Mouse (Mus musculus): Measurements from ENCODE around the gene Zfp36l1. TPM values are rescaled to one million over a fixed set of nuclear protein-coding genes. Genes with fewer than 3 reads are reported as not detected.
"Not testable (repeated sequence)": the region's sequence is repeated elsewhere in the genome, so short reads cannot be mapped to it uniquely, and the experiment has no call there.

Gene Zfp36l1
- polyA plus RNA-seq, 1 experiment from 2014 or later, result 52.3 TPM

GRCm38 (mm10) chr12:80108896-80109668, 3.7 kb downstream of the Zfp36l1 start:
- Histone ChIP-seq H3K27ac (replicated peaks; ENCODE audit: low read depth, low read length) (peak overlapping the region; percentile 75; the same call in 1 of the 2 replicates), H3K4me2 (ENCODE audit: low read length) (peak overlapping the region; percentile 95), H3K4me3 (replicated peaks; ENCODE audit: low read depth, low read length) (peak overlapping the region; percentile 69), H3K9ac (replicated peaks; ENCODE audit: low read length) (peak overlapping the region; percentile 77), H3K27me3 (ENCODE audit: control insufficient read depth, insufficient read depth, low read length) (peaks cover 28% of the 10 kb centered on the region)
- not testable (repeated sequence) for H3K4me1 ChIP-seq (ENCODE audit: control insufficient read depth, insufficient read depth, low read length); H3K9me3 ChIP-seq (ENCODE audit: control insufficient read depth, low read length); H3K36me3 ChIP-seq (ENCODE audit: control insufficient read depth, insufficient read depth, low read length)
- 1% methylated on average over 11 of the region's 11 CpGs for WGBS
- ATAC-seq (ENCODE audit: low FRiP score, low TSS enrichment) (0 out of 2 replicates have a peak, but pooled peaks have one; percentile 28), DNase-seq (peak; percentile 91)

- Histone ChIP-seq H3K4me1 (ENCODE audit: control insufficient read depth, insufficient read depth, low read length) (no peaks in the 10 kb centered on the region), H3K27me3 (ENCODE audit: control insufficient read depth, insufficient read depth, low read length) (peaks cover 11% of the 10 kb centered on the region), H3K4me3 (replicated peaks; ENCODE audit: low read depth, low read length) (no peak overlapping the region), H3K9ac (replicated peaks; ENCODE audit: low read length) (no peak overlapping the region), H3K4me2 (ENCODE audit: low read length) (no peak overlapping the region), H3K36me3 (ENCODE audit: control insufficient read depth, insufficient read depth, low read length) (peaks cover 7% of the 10 kb centered on the region; the same call in 1 of the 2 replicates), H3K9me3 (ENCODE audit: control insufficient read depth, low read length) (no peaks in the 10 kb centered on the region; the same call in 1 of the 2 replicates), H3K27ac (replicated peaks; ENCODE audit: low read depth, low read length) (no peak overlapping the region)
- 94% methylated on average over 3 of the region's 3 CpGs for WGBS
- no peak for DNase-seq
- no peak for ATAC-seq (ENCODE audit: low FRiP score, low TSS enrichment)
These were observed 5.7 kb downstream of the Zfp36l1 start for GRCm38 (mm10) chr12:80106896-80107667.

GRCm38 (mm10) chr12:80106138-80106895, 6.5 kb downstream of the Zfp36l1 start:
- WGBS, result 75% methylated on average over 4 of the region's 4 CpGs
- peaks cover 7% of the 10 kb centered on the region; the same call in 1 of the 2 replicates for H3K36me3 ChIP-seq (ENCODE audit: control insufficient read depth, insufficient read depth, low read length)

GRCm38 (mm10) chr12:80103521-80103973, 9.3 kb downstream of the Zfp36l1 start:
- DNase-seq (no peak), ATAC-seq (ENCODE audit: low FRiP score, low TSS enrichment) (no peak)
- H3K27me3 ChIP-seq (ENCODE audit: control insufficient read depth, insufficient read depth, low read length), result no peaks in the 10 kb centered on the region
- H3K4me1 ChIP-seq (ENCODE audit: control insufficient read depth, insufficient read depth, low read length), result no peaks in the 10 kb centered on the region
- H3K36me3 ChIP-seq (ENCODE audit: control insufficient read depth, insufficient read depth, low read length), result no peaks in the 10 kb centered on the region
- no peak overlapping the region for H3K9ac ChIP-seq (replicated peaks; ENCODE audit: low read length)
- no peak overlapping the region for H3K27ac ChIP-seq (replicated peaks; ENCODE audit: low read depth, low read length)
- H3K9me3 ChIP-seq (ENCODE audit: control insufficient read depth, low read length), result no peaks in the 10 kb centered on the region; the same call in 1 of the 2 replicates
- whole genome bisulfite sequencing, result 73% methylated on average over 5 of the region's 5 CpGs
- no peak overlapping the region for H3K4me3 ChIP-seq (replicated peaks; ENCODE audit: low read depth, low read length)
- no peak overlapping the region for H3K4me2 ChIP-seq (ENCODE audit: low read length)

More at GRCm38 (mm10) chr12:80106138-80106895, 6.5 kb downstream of the Zfp36l1 start:
- Histone ChIP-seq H3K9ac (replicated peaks; ENCODE audit: low read length) (no peak overlapping the region), H3K4me3 (replicated peaks; ENCODE audit: low read depth, low read length) (no peak overlapping the region), H3K4me2 (ENCODE audit: low read length) (no peak overlapping the region), H3K4me1 (ENCODE audit: control insufficient read depth, insufficient read depth, low read length) (no peaks in the 10 kb centered on the region), H3K27me3 (ENCODE audit: control insufficient read depth, insufficient read depth, low read length) (peaks cover 5% of the 10 kb centered on the region), H3K9me3 (ENCODE audit: control insufficient read depth, low read length) (no peaks in the 10 kb centered on the region; the same call in 1 of the 2 replicates), H3K27ac (replicated peaks; ENCODE audit: low read depth, low read length) (no peak overlapping the region)
- no peak for DNase-seq
- ATAC-seq (ENCODE audit: low FRiP score, low TSS enrichment), result no peak

GRCm38 (mm10) chr12:80103089-80103488, 9.7 kb downstream of the Zfp36l1 start:
- 81% methylated on average over 4 of the region's 4 CpGs for WGBS
- no peak overlapping the region for H3K27ac ChIP-seq (replicated peaks; ENCODE audit: low read depth, low read length)
- no peak overlapping the region for H3K4me3 ChIP-seq (replicated peaks; ENCODE audit: low read depth, low read length)
- DNase-seq, result no peak
- no peaks in the 10 kb centered on the region; the same call in 1 of the 2 replicates for H3K9me3 ChIP-seq (ENCODE audit: control insufficient read depth, low read length)
- H3K4me1 ChIP-seq (ENCODE audit: control insufficient read depth, insufficient read depth, low read length), result no peaks in the 10 kb centered on the region
- no peak for ATAC-seq (ENCODE audit: low FRiP score, low TSS enrichment)
- no peaks in the 10 kb centered on the region for H3K36me3 ChIP-seq (ENCODE audit: control insufficient read depth, insufficient read depth, low read length)
- H3K9ac ChIP-seq (replicated peaks; ENCODE audit: low read length), result no peak overlapping the region
- no peaks in the 10 kb centered on the region for H3K27me3 ChIP-seq (ENCODE audit: control insufficient read depth, insufficient read depth, low read length)
- H3K4me2 ChIP-seq (ENCODE audit: low read length), result no peak overlapping the region

- Histone ChIP-seq H3K4me1 (ENCODE audit: control insufficient read depth, insufficient read depth, low read length) (no peaks in the 10 kb centered on the region), H3K4me3 (replicated peaks; ENCODE audit: low read depth, low read length) (no peak overlapping the region), H3K27me3 (ENCODE audit: control insufficient read depth, insufficient read depth, low read length) (no peaks in the 10 kb centered on the region), H3K9me3 (ENCODE audit: control insufficient read depth, low read length) (no peaks in the 10 kb centered on the region), H3K9ac (replicated peaks; ENCODE audit: low read length) (no peak overlapping the region), H3K27ac (replicated peaks; ENCODE audit: low read depth, low read length) (no peak overlapping the region), H3K4me2 (ENCODE audit: low read length) (no peak overlapping the region), H3K36me3 (ENCODE audit: control insufficient read depth, insufficient read depth, low read length) (no peaks in the 10 kb centered on the region)
- DNase-seq, result no peak
- ATAC-seq (ENCODE audit: low FRiP score, low TSS enrichment), result no peak
- WGBS, result 95% methylated on average over 1 of the region's 1 CpGs
These were observed 14.0 kb downstream of the Zfp36l1 start for GRCm38 (mm10) chr12:80098825-80099224.

GRCm38 (mm10) chr12:80096734-80097133, 16.1 kb downstream of the Zfp36l1 start:
- H3K4me2 ChIP-seq (ENCODE audit: low read length), result no peak overlapping the region
- H3K4me3 ChIP-seq (replicated peaks; ENCODE audit: low read depth, low read length), result no peak overlapping the region
- H3K27ac ChIP-seq (replicated peaks; ENCODE audit: low read depth, low read length), result no peak overlapping the region
- no peak overlapping the region for H3K9ac ChIP-seq (replicated peaks; ENCODE audit: low read length)
- ATAC-seq (ENCODE audit: low FRiP score, low TSS enrichment) (no peak), DNase-seq (no peak)
- WGBS, result 80% methylated on average over 6 of the region's 6 CpGs
- H3K36me3 ChIP-seq (ENCODE audit: control insufficient read depth, insufficient read depth, low read length), result no peaks in the 10 kb centered on the region
- H3K4me1 ChIP-seq (ENCODE audit: control insufficient read depth, insufficient read depth, low read length), result no peaks in the 10 kb centered on the region
- H3K27me3 ChIP-seq (ENCODE audit: control insufficient read depth, insufficient read depth, low read length), result no peaks in the 10 kb centered on the region
- no peaks in the 10 kb centered on the region for H3K9me3 ChIP-seq (ENCODE audit: control insufficient read depth, low read length)

- no peak for DNase-seq
These were observed 20.0 kb downstream of the Zfp36l1 start for GRCm38 (mm10) chr12:80092787-80093186.

More at GRCm38 (mm10) chr12:80092787-80093186, 20.0 kb downstream of the Zfp36l1 start:
- H3K9me3 ChIP-seq (ENCODE audit: control insufficient read depth, low read length), result no peaks in the 10 kb centered on the region
- no peak for ATAC-seq (ENCODE audit: low FRiP score, low TSS enrichment)
- H3K9ac ChIP-seq (replicated peaks; ENCODE audit: low read length), result no peak overlapping the region
- H3K4me1 ChIP-seq (ENCODE audit: control insufficient read depth, insufficient read depth, low read length), result no peaks in the 10 kb centered on the region
- H3K27me3 ChIP-seq (ENCODE audit: control insufficient read depth, insufficient read depth, low read length), result no peaks in the 10 kb centered on the region
- H3K36me3 ChIP-seq (ENCODE audit: control insufficient read depth, insufficient read depth, low read length), result no peaks in the 10 kb centered on the region
- no peak overlapping the region for H3K27ac ChIP-seq (replicated peaks; ENCODE audit: low read depth, low read length)
- no peak overlapping the region for H3K4me2 ChIP-seq (ENCODE audit: low read length)
- no peak overlapping the region for H3K4me3 ChIP-seq (replicated peaks; ENCODE audit: low read depth, low read length)
